Mouse (Mus musculus) heart, postnatal 0 days (tissue): Measurements from ENCODE around the gene Cdh13. TPM values are rescaled to one million over a fixed set of nuclear protein-coding genes. Genes with fewer than 3 reads are reported as not detected.

Experiments
- ATAC-seq: fragments of 200-750 bp; cut with Nextera tagmentation; 2 replicates; pipeline ENCODE4 v1.8.0; 2017; ENCODE audit warnings: low read depth, moderate number of reproducible peaks, moderate library complexity; ENCODE audit not compliant: insufficient read depth
- DNase-seq: peaks from one replicate; pipeline ENCODE4 v3.0.0-alpha.2; 2016; ENCODE audit warnings: low spot score
- H3K27ac ChIP-seq: fragments of 300-500 bp; sonication (generic); 2 replicates; pipeline ENCODE4 v1.5.1; 2014; ENCODE audit warnings: low read depth, mild to moderate bottlenecking
- H3K27me3 ChIP-seq: fragments of 300-500 bp; sonication (generic); 2 replicates; pipeline ENCODE4 v1.6.1; 2014; ENCODE audit warnings: low read length, mixed read lengths; ENCODE audit not compliant: control insufficient read depth, insufficient read depth
- H3K36me3 ChIP-seq: fragments of 300-500 bp; sonication (generic); replicated peaks from 2 replicates; pipeline ENCODE4 v1.6.1; 2014; ENCODE audit warnings: low read length, mixed read lengths; ENCODE audit not compliant: control insufficient read depth, insufficient read depth
- H3K4me1 ChIP-seq: fragments of 300-500 bp; sonication (generic); 2 replicates; pipeline ENCODE4 v1.6.1; 2014; ENCODE audit warnings: antibody characterized with exemption; ENCODE audit not compliant: control insufficient read depth, insufficient read depth
- H3K4me2 ChIP-seq: fragments of 300-500 bp; sonication (generic); 2 replicates; pipeline ENCODE4 v1.6.1; 2014; ENCODE audit warnings: low read depth, mild to moderate bottlenecking, low read length, moderate library complexity
- H3K4me3 ChIP-seq: fragments of 300-500 bp; sonication (generic); 2 replicates; pipeline ENCODE4 v1.5.1; 2014; ENCODE audit warnings: low read depth, low read length
- H3K9ac ChIP-seq: fragments of 300-500 bp; sonication (generic); replicated peaks from 2 replicates; pipeline ENCODE4 v1.6.1; 2014; ENCODE audit warnings: low read depth, low read length, mixed read lengths
- H3K9me3 ChIP-seq: fragments of 300-500 bp; sonication (generic); replicated peaks from 2 replicates; pipeline ENCODE4 v1.6.1; 2016; ENCODE audit warnings: low read length; ENCODE audit not compliant: control insufficient read depth
- CTCF ChIP-seq: IDR thresholded peaks from 2 replicates; pipeline ENCODE4 v1.5.1; 2016; ENCODE audit warnings: antibody characterized with exemption, control low read depth, low read depth
- EP300 ChIP-seq: IDR thresholded peaks from 2 replicates; pipeline ENCODE4 v1.6.1; 2016; ENCODE audit warnings: antibody characterized with exemption, low read depth
- WGBS: fragments of 180-500 bp; shearing (Covaris S2); extraction: QIAGEN DNeasy Blood & Tissue Kit; methylation state at CpG from one replicate; pipeline ENCODE4 v1.1.7; 2014; 5-methylcytosine and 5-hydroxymethylcytosine counted together
- polyA plus RNA-seq: library from polyadenylated mRNA; unstranded; fragments of >200 nt; fragmentation: Nextera tagmentation; extraction: Ambion mirVana; gene quantifications from 2 replicates; pipeline ENCODE4 v1.2.1, GENCODE M21; 2015
- total RNA-seq: library from RNA; depleted of rRNA; stranded (reverse); fragments of >200 nt; gene quantifications from 2 replicates; pipeline ENCODE4 v1.2.3, GENCODE M21; 2014; ENCODE audit warnings: low replicate concordance

Gene Cdh13
- total and polyA plus RNA-seq, 2 experiments from 2014 or later, result 109 to 136 TPM

DNA sequence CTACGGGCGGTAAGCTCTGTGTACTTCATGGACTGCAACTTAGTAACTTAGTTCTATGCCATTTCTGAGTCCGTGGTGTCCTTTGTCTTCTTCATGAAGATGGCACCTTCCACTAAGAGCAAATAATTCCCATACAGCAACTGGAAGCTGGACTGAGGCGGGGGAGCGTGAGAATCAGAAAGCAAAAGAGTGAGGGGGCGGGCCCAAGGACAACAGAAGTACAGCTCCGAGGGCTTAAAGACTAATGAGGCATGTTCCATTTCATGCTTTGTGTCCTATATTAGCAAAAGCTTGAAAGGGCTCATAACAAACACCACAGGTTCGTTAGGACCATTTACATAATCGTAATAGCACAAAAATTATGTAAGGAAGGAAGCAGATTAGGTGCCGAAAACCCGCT lies 618.9 kb downstream of the Cdh13 start:
- DNase-seq (no peak), ATAC-seq (no peak)
- Histone ChIP-seq H3K4me3 (no peak overlapping the region), H3K4me1 (no peaks in the 10 kb centered on the region), H3K9ac (no peak overlapping the region), H3K9me3 (no peaks in the 10 kb centered on the region), H3K36me3 (no peaks in the 10 kb centered on the region), H3K27ac (no peak overlapping the region), H3K4me2 (no peak overlapping the region), H3K27me3 (no peaks in the 10 kb centered on the region)
- 86% methylated on average over 11 of the region's 11 CpGs for WGBS
- no peak for TF ChIP-seq CTCF

DNA sequence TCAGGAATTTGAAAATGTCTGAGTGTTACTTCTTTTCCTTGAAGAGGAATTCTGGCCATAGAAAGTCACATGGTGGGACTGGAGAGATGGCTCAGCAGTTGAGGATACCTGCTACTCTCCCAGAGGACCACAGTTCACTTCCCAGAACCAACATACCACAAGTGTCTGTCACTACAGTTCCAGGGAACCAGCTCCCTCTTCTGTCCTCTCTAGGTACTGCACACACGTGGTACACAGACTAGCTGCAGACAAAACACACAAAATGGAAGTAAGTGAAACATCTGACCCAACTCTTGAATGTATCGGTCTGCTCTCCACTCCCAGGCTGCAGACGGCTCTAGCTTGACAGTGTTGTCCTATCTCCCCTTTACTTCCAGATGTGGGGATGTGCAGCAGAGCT lies 633.0 kb downstream of the Cdh13 start:
- H3K9me3 ChIP-seq, result peaks cover 15% of the 10 kb centered on the region
- H3K4me1 ChIP-seq, result no peaks in the 10 kb centered on the region
- no peak overlapping the region for H3K9ac ChIP-seq
- no peak for TF ChIP-seq CTCF
- TF ChIP-seq EP300, result no peak
- no peaks in the 10 kb centered on the region for H3K36me3 ChIP-seq
- H3K27ac ChIP-seq, result no peak overlapping the region
- H3K4me2 ChIP-seq, result no peak overlapping the region
- ATAC-seq, result no peak
- DNase-seq, result no peak
- 84% methylated on average over 3 of the region's 3 CpGs for WGBS
- no peaks in the 10 kb centered on the region for H3K27me3 ChIP-seq
- no peak overlapping the region for H3K4me3 ChIP-seq

DNA sequence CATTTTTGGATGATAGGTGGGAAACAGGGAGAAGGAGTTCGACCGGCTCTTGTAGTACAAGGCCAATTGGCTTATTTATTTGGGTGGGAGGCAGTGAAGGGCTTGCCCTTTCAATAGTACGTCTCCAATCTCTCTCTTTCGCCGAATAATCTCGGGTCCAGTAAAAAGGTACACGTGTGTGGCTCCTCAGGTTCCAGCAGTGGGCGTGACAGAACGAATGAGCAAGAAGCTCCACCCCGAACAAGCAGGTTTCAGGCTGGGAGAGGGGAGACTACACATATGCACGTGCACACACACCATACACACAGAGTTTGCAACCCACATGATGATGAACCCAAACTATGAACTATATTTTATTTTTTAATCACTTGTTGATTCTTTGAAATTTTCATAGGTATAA lies 653.9 kb downstream of the Cdh13 start:
- DNase-seq, result no peak
- Histone ChIP-seq H3K4me1 (no peaks in the 10 kb centered on the region), H3K4me2 (no peak overlapping the region), H3K27ac (no peak overlapping the region), H3K36me3 (no peaks in the 10 kb centered on the region), H3K4me3 (no peak overlapping the region), H3K9ac (no peak overlapping the region), H3K9me3 (no peaks in the 10 kb centered on the region), H3K27me3 (no peaks in the 10 kb centered on the region)
- 38% methylated on average over 11 of the region's 11 CpGs for WGBS
- ATAC-seq, result no peak
- TF ChIP-seq CTCF, result no peak

DNA sequence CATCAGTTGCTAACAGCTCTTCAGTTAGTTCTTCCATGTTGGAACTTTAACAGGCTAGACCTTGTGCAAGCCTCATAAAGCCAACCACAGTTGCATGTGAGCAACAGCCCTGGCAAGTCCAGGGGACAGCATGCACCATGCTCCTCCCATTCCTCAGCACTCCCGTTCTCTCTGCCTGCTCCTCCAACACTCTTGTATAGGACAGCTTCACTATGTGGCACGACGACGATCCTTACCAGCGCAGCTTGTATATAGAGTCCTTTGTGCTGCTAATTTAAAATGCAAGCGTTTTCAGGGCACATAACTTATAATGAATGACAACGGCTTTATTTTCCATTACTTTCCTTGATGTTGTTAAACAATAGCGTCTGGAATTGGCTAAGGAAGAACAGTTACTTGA lies 654.5 kb downstream of the Cdh13 start:
- Histone ChIP-seq H3K27me3 (no peaks in the 10 kb centered on the region), H3K27ac (no peak overlapping the region), H3K9ac (no peak overlapping the region), H3K4me2 (no peak overlapping the region), H3K9me3 (no peaks in the 10 kb centered on the region), H3K36me3 (no peaks in the 10 kb centered on the region), H3K4me1 (no peaks in the 10 kb centered on the region), H3K4me3 (no peak overlapping the region)
- no peak for TF ChIP-seq EP300
- TF ChIP-seq CTCF, result no peak
- DNase-seq, result no peak
- 52% methylated on average over 8 of the region's 8 CpGs for WGBS
- ATAC-seq, result no peak

DNA sequence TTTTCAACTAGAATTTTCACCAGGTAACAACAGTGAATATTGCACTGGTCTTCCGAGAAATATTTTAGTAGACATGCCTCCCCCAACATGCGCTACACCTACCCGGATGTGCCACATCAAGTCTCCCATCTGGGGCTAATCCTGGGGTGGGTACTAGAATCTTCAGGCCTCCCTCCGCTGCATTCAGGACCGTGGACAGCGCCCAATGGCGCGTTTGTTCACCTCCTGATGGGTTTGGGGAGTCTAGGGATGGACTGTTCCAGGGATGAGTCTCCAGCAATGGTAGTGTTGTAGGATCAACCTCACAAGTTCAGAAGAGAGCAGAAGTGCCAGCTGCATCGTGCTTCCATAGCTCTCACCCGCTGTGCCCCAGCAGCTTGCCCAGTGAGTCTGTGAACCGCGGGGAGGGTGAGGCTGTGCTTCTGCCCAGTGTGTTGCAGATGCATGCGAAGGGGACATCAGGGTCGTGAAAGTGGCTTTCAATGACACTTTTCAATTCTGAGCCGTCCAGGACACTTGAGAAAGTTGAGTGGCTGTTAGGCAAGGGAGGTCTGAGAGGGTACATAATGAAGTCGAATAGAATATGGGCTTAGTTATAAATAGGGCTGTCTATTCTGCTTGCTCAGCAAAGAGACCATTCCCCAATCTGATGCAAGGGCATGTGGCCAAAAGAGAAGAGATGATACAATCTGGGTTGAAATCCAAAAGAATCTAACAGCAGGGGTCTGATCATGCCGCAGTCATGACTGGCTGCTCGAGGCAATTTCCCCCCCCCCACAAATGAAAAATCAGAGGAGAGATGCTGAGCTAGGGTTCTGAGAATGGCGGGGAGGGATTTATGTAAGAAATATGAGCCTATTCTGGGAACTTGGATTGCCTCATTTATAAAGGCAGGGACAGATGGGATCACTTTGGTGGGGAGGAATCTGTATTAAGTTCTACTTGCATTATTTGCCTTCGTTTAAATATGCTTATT lies 668.5 kb downstream of the Cdh13 start:
- Histone ChIP-seq H3K27ac (no peak overlapping the region), H3K36me3 (no peaks in the 10 kb centered on the region), H3K27me3 (no peaks in the 10 kb centered on the region), H3K4me1 (no peaks in the 10 kb centered on the region), H3K9me3 (no peaks in the 10 kb centered on the region), H3K4me2 (no peak overlapping the region), H3K9ac (no peak overlapping the region), H3K4me3 (no peak overlapping the region)
- ATAC-seq, result no peak
- 59% methylated on average over 20 of the region's 20 CpGs for WGBS
- DNase-seq, result no peak
- TF ChIP-seq EP300 (no peak), CTCF (no peak)

DNA sequence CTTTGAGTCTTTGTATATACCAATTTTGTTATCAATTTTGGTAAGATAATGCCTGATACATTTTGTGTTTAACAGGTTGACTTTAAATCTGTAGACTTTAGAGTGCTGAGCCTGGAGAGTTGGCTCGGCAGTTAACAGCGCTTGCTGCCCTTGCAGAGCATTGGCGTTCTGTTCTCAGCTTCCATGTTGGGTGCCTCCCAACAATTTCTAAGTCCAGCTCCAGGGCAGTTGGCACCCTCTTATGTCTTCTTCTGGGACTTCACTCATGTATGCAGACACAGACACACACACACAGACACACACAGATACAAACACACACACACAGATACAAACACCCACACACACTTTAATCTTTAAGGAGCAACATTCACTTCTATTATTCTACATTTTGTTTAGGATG lies 672.6 kb downstream of the Cdh13 start:
- Histone ChIP-seq H3K9me3 (no peaks in the 10 kb centered on the region), H3K9ac (no peak overlapping the region), H3K27me3 (no peaks in the 10 kb centered on the region), H3K4me2 (no peak overlapping the region), H3K4me1 (no peaks in the 10 kb centered on the region), H3K27ac (no peak overlapping the region), H3K4me3 (no peak overlapping the region), H3K36me3 (no peaks in the 10 kb centered on the region)
- TF ChIP-seq EP300 (no peak), CTCF (no peak)
- ATAC-seq, result no peak
- no peak for DNase-seq
- WGBS, result 81% methylated on average over 3 of the region's 3 CpGs
